Mouse (Mus musculus) kidney, postnatal 10 days (tissue): ENCODE measurements around the gene Tas2r110.

ENCODE experiments used
- DNase-seq: peaks from one replicate; pipeline ENCODE4 v3.0.0; 2021; ENCODE audit warnings: mixed read lengths

Gene Tas2r110

GRCm38 (mm10) chr6:132867708-132868107 is at the start of gene Tas2r110:
Tas2r110 (plus strand) TSS chr6:132868008.
- DNase-seq, result no peak

GRCm38 (mm10) chr6:132846842-132847241 is 21.0 kb upstream of the Tas2r110 start, which contains the start of gene Tas2r123:
Tas2r123 (plus strand) TSS chr6:132847142.
- DNase-seq, result no peak

- DNase-seq, result no peak
Observed at GRCm38 (mm10) chr6:132855138-132855537, 12.7 kb upstream of the Tas2r110 start, which contains the start of gene Tas2r116. Tas2r116 (plus strand) TSS chr6:132855438.

- no peak for DNase-seq
Observed at GRCm38 (mm10) chr6:132892711-132893110, 24.9 kb downstream of the Tas2r110 start, which contains the start of gene Tas2r113. Tas2r113 (plus strand) TSS chr6:132893011.

- DNase-seq, result no peak
Observed at GRCm38 (mm10) chr6:132909351-132909750, 41.5 kb downstream of the Tas2r110 start, which contains the start of gene Tas2r125. Tas2r125 (plus strand) TSS chr6:132909651.
